Mouse (Mus musculus): Measurements from ENCODE around the gene Pax3. TPM values are rescaled to one million over a fixed set of nuclear protein-coding genes. Genes with fewer than 3 reads are reported as not detected.

Gene Pax3
- polyA plus RNA-seq, 1 experiment = 3.3 TPM

GRCm38 (mm10) chr1:78218057-78218780, 21.3 kb upstream of the Pax3 start:
- Histone ChIP-seq H3K9ac (ENCODE audit: low read depth, poor library complexity, severe bottlenecking) (no peak overlapping the region), H3K27ac (ENCODE audit: insufficient read depth, low read length) (no peak overlapping the region)

GRCm38 (mm10) chr1:78217151-78218034, 20.5 kb upstream of the Pax3 start:
- H3K27me3 ChIP-seq (ENCODE audit: control insufficient read depth, insufficient read depth, low read length, poor library complexity, severe bottlenecking) = peaks cover 33% of the 10 kb centered on the region
- H3K27ac ChIP-seq (ENCODE audit: insufficient read depth, low read length) = no peak overlapping the region
- no peaks in the 10 kb centered on the region for H3K4me1 ChIP-seq (ENCODE audit: control insufficient read depth, insufficient read depth, low read length)
- H3K9me3 ChIP-seq (replicated peaks; ENCODE audit: control insufficient read depth, insufficient read depth, low read length, poor library complexity, severe bottlenecking) = no peaks in the 10 kb centered on the region
- no peaks in the 10 kb centered on the region for H3K36me3 ChIP-seq (ENCODE audit: control insufficient read depth, insufficient read depth, low read length, poor library complexity, severe bottlenecking)
- TF ChIP-seq POLR2A (IDR thresholded peaks at IDR 0.05; ENCODE audit: insufficient read depth, low read length) (no peak), EP300 (IDR thresholded peaks at IDR 0.05; ENCODE audit: insufficient read depth, low read depth, low read length) (no peak), CTCF (IDR thresholded peaks at IDR 0.05; ENCODE audit: low read depth, low read length) (no peak)
- peak overlapping the region; percentile 56 for H3K9ac ChIP-seq (ENCODE audit: low read depth, poor library complexity, severe bottlenecking)
- H3K4me3 ChIP-seq (ENCODE audit: low read depth, low read length) = peak overlapping the region; percentile 77

More at GRCm38 (mm10) chr1:78218057-78218780, 21.3 kb upstream of the Pax3 start:
- H3K4me3 ChIP-seq (ENCODE audit: low read depth, low read length) = peak overlapping the region; percentile 6; the same call in 1 of the 2 replicates
- H3K36me3 ChIP-seq (ENCODE audit: control insufficient read depth, insufficient read depth, low read length, poor library complexity, severe bottlenecking) = no peaks in the 10 kb centered on the region
- TF ChIP-seq POLR2A (IDR thresholded peaks at IDR 0.05; ENCODE audit: insufficient read depth, low read length) (no peak), EP300 (IDR thresholded peaks at IDR 0.05; ENCODE audit: insufficient read depth, low read depth, low read length) (no peak), CTCF (IDR thresholded peaks at IDR 0.05; ENCODE audit: low read depth, low read length) (no peak)
- H3K9me3 ChIP-seq (replicated peaks; ENCODE audit: control insufficient read depth, insufficient read depth, low read length, poor library complexity, severe bottlenecking) = no peaks in the 10 kb centered on the region
- H3K4me1 ChIP-seq (ENCODE audit: control insufficient read depth, insufficient read depth, low read length) = no peaks in the 10 kb centered on the region
- peaks cover 30% of the 10 kb centered on the region for H3K27me3 ChIP-seq (ENCODE audit: control insufficient read depth, insufficient read depth, low read length, poor library complexity, severe bottlenecking)

GRCm38 (mm10) chr1:78216509-78217141, 19.7 kb upstream of the Pax3 start:
- Histone ChIP-seq H3K9me3 (replicated peaks; ENCODE audit: control insufficient read depth, insufficient read depth, low read length, poor library complexity, severe bottlenecking) (no peaks in the 10 kb centered on the region), H3K4me3 (ENCODE audit: low read depth, low read length) (peak overlapping the region; percentile 77), H3K36me3 (ENCODE audit: control insufficient read depth, insufficient read depth, low read length, poor library complexity, severe bottlenecking) (no peaks in the 10 kb centered on the region), H3K27ac (ENCODE audit: insufficient read depth, low read length) (no peak overlapping the region), H3K4me1 (ENCODE audit: control insufficient read depth, insufficient read depth, low read length) (no peaks in the 10 kb centered on the region), H3K9ac (ENCODE audit: low read depth, poor library complexity, severe bottlenecking) (peak overlapping the region; percentile 56), H3K27me3 (ENCODE audit: control insufficient read depth, insufficient read depth, low read length, poor library complexity, severe bottlenecking) (peaks cover 34% of the 10 kb centered on the region)
- TF ChIP-seq CTCF (IDR thresholded peaks at IDR 0.05; ENCODE audit: low read depth, low read length) = no peak
- TF ChIP-seq POLR2A (IDR thresholded peaks at IDR 0.05; ENCODE audit: insufficient read depth, low read length) = no peak
- TF ChIP-seq EP300 (IDR thresholded peaks at IDR 0.05; ENCODE audit: insufficient read depth, low read depth, low read length) = no peak

- TF ChIP-seq POLR2A (IDR thresholded peaks at IDR 0.05; ENCODE audit: insufficient read depth, low read length) = no peak
- no peak for TF ChIP-seq CTCF (IDR thresholded peaks at IDR 0.05; ENCODE audit: low read depth, low read length)
- no peak for TF ChIP-seq EP300 (IDR thresholded peaks at IDR 0.05; ENCODE audit: insufficient read depth, low read depth, low read length)
Measured at GRCm38 (mm10) chr1:78215749-78216508, 19.0 kb upstream of the Pax3 start.

GRCm38 (mm10) chr1:78211041-78211440, 14.1 kb upstream of the Pax3 start:
- no peak for TF ChIP-seq POLR2A (IDR thresholded peaks at IDR 0.05; ENCODE audit: insufficient read depth, low read length)
- TF ChIP-seq EP300 (IDR thresholded peaks at IDR 0.05; ENCODE audit: insufficient read depth, low read depth, low read length) = no peak
- TF ChIP-seq CTCF (IDR thresholded peaks at IDR 0.05; ENCODE audit: low read depth, low read length) = no peak
- H3K4me1 ChIP-seq (ENCODE audit: control insufficient read depth, insufficient read depth, low read length) = no peaks in the 10 kb centered on the region
- no peak overlapping the region for H3K4me3 ChIP-seq (ENCODE audit: low read depth, low read length)
- no peak overlapping the region for H3K27ac ChIP-seq (ENCODE audit: insufficient read depth, low read length)
- peaks cover 17% of the 10 kb centered on the region for H3K27me3 ChIP-seq (ENCODE audit: control insufficient read depth, insufficient read depth, low read length, poor library complexity, severe bottlenecking)
- H3K9ac ChIP-seq (ENCODE audit: low read depth, poor library complexity, severe bottlenecking) = no peak overlapping the region
- no peaks in the 10 kb centered on the region for H3K9me3 ChIP-seq (replicated peaks; ENCODE audit: control insufficient read depth, insufficient read depth, low read length, poor library complexity, severe bottlenecking)
- H3K36me3 ChIP-seq (ENCODE audit: control insufficient read depth, insufficient read depth, low read length, poor library complexity, severe bottlenecking) = no peaks in the 10 kb centered on the region

More at GRCm38 (mm10) chr1:78215749-78216508, 19.0 kb upstream of the Pax3 start:
- Histone ChIP-seq H3K9ac (ENCODE audit: low read depth, poor library complexity, severe bottlenecking) (no peak overlapping the region), H3K36me3 (ENCODE audit: control insufficient read depth, insufficient read depth, low read length, poor library complexity, severe bottlenecking) (no peaks in the 10 kb centered on the region), H3K27me3 (ENCODE audit: control insufficient read depth, insufficient read depth, low read length, poor library complexity, severe bottlenecking) (peaks cover 38% of the 10 kb centered on the region), H3K9me3 (replicated peaks; ENCODE audit: control insufficient read depth, insufficient read depth, low read length, poor library complexity, severe bottlenecking) (no peaks in the 10 kb centered on the region), H3K27ac (ENCODE audit: insufficient read depth, low read length) (no peak overlapping the region), H3K4me3 (ENCODE audit: low read depth, low read length) (peak overlapping the region; percentile 77), H3K4me1 (ENCODE audit: control insufficient read depth, insufficient read depth, low read length) (no peaks in the 10 kb centered on the region)

Data from ES-Bruce4 (cell line).